Mouse (Mus musculus) forebrain, embryonic 13.5 days (tissue): ENCODE measurements around the gene Nudt9. TPM values are rescaled to one million over a fixed set of nuclear protein-coding genes. Genes with fewer than 3 reads are reported as not detected.

ENCODE experiments used
- ATAC-seq: fragments of 200-750 bp; cut with Nextera tagmentation; 2 replicates; pipeline ENCODE4 v1.8.0; 2017
- H3K27ac ChIP-seq: fragments of 300-500 bp; sonication (generic); 2 replicates; pipeline ENCODE4 v1.5.1; 2015; ENCODE audit warnings: inconsistent platforms, mild to moderate bottlenecking, moderate library complexity
- H3K27me3 ChIP-seq: fragments of 300-500 bp; sonication (generic); 2 replicates; pipeline ENCODE4 v1.6.1; 2015; ENCODE audit warnings: mild to moderate bottlenecking, inconsistent platforms
- H3K36me3 ChIP-seq: fragments of 300-500 bp; sonication (generic); 2 replicates; pipeline ENCODE4 v1.6.1; 2015; ENCODE audit warnings: mild to moderate bottlenecking, inconsistent platforms; ENCODE audit not compliant: poor library complexity, severe bottlenecking
- H3K4me1 ChIP-seq: fragments of 300-500 bp; sonication (generic); 2 replicates; pipeline ENCODE4 v1.6.1; 2015; ENCODE audit warnings: inconsistent platforms
- H3K4me2 ChIP-seq: fragments of 300-500 bp; sonication (generic); 2 replicates; pipeline ENCODE4 v1.6.1; 2015; ENCODE audit warnings: inconsistent platforms, mild to moderate bottlenecking, moderate library complexity
- H3K4me3 ChIP-seq: fragments of 300-500 bp; sonication (generic); 2 replicates; pipeline ENCODE4 v1.5.1; 2015; ENCODE audit warnings: mild to moderate bottlenecking, inconsistent platforms
- H3K9ac ChIP-seq: fragments of 300-500 bp; sonication (generic); 2 replicates; pipeline ENCODE4 v1.6.1; 2015; ENCODE audit warnings: mild to moderate bottlenecking, inconsistent platforms
- H3K9me3 ChIP-seq: fragments of 300-500 bp; sonication (generic); replicated peaks from 2 replicates; pipeline ENCODE4 v1.6.1; 2016; ENCODE audit warnings: inconsistent platforms
- WGBS: fragments of 180-500 bp; shearing (Covaris S2); methylation state at CpG from one replicate; pipeline ENCODE4 v1.1.7; 2015; 5-methylcytosine and 5-hydroxymethylcytosine counted together
- polyA plus RNA-seq: library from polyadenylated mRNA; unstranded; fragments of >200 nt; fragmentation: Nextera tagmentation; extraction: Ambion mirVana; gene quantifications from 2 replicates; pipeline ENCODE4 v1.2.1, GENCODE M21; 2015

Gene Nudt9
- polyA plus RNA-seq, 1 experiment from 2014 or later: 53.3 TPM

DNA sequence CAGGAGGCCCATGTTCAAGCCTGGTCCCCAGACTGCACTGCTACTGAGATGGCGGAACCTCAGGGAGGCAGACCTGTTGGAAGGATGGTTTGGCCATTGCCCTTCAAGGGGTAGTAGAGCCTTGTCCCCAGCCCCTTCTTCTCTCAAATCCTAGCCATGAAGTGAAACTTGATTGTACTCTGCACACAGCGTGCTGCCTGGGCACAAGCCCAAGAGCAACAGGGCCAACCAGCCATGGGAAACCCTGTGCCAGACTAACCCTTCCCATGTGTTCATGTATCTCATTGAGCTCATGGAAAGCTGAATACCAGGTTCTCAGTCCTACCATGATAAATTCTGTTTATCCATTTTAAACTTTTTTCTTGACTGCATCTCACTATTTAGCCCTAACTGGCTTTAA is 3.2 kb upstream of the Nudt9 start:
- Histone ChIP-seq H3K4me3 (no peak overlapping the region), H3K9me3 (no peaks in the 10 kb centered on the region), H3K4me2 (no peak overlapping the region), H3K27me3 (no peaks in the 10 kb centered on the region), H3K27ac (no peak overlapping the region), H3K36me3 (no peaks in the 10 kb centered on the region), H3K9ac (no peak overlapping the region), H3K4me1 (peaks cover 13% of the 10 kb centered on the region)
- WGBS: 87% methylated on average over 2 of the region's 2 CpGs
- ATAC-seq: no peak

DNA sequence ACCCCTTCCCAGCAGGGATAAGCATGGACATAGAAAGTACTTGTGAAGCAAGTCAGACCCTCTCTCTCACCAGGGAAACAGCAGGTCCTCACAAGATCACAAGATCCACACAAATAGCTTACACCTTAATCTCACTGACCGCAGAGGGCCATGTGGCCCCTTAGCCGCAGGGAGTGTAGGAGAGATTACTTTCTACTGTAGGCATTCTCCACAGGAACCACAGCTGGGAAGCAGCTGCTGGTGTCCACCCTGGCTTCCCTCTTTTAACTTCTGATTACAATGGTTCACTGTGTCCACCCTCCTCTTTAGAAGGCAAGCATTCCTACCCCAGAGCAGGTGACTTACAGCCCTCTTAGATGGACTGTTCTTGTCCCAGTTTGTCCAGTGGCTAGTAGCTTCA is 2.4 kb upstream of the Nudt9 start:
- WGBS: 68% methylated on average over 2 of the region's 2 CpGs
- Histone ChIP-seq H3K9me3 (no peaks in the 10 kb centered on the region), H3K9ac (no peak overlapping the region), H3K36me3 (no peaks in the 10 kb centered on the region), H3K4me2 (no peak overlapping the region), H3K27me3 (no peaks in the 10 kb centered on the region), H3K4me1 (peaks cover 17% of the 10 kb centered on the region), H3K27ac (no peak overlapping the region), H3K4me3 (no peak overlapping the region)
- no peak for ATAC-seq

DNA sequence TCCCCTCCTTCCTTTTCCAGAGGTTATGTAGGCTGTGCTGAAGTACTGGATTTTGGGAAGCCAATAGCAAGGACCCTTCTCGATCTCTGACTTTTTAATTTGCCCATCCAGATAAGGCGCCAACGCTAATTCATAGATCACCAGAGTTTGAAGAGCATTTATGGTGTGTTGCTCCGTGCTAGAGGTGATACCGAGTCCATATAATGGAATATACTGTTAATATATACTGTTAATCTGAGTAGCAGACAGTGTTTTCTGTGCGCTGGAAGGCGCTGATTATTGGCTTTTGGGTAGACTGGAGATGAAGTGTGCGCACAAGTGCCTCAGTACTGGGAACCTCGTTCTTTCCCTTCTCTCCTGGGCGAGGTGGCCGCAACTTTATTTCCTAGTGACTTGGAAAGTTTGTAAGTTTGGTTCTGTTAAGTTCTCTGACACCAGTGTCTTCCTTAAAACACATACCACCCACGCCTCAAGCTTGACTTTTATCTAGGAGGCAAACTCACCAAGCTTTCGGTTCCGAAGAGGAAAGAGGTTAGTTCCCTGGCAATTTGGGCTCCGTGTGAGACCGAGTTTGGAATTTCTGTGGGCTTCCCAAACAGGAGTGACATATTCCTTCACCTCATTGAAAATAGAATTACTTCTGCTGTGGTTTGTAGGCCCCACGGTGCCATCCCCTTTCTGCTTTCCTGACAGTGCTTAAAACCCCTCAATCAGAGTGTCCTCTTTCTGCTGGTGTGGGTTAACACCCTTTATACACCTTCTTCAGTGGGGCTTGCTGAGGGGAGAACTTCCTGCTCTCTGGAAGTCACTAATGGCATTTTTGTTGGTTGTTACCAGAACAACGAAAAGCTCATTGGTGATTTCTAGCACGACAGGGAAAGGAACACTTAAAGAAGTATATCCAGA is 1.3 kb downstream of the Nudt9 start:
- Histone ChIP-seq H3K9ac (peak overlapping the region; percentile 81), H3K27me3 (no peaks in the 10 kb centered on the region), H3K4me2 (peak overlapping the region; percentile 57), H3K9me3 (no peaks in the 10 kb centered on the region), H3K27ac (peak overlapping the region; percentile 48; the same call in 1 of the 2 replicates), H3K4me1 (peaks cover 17% of the 10 kb centered on the region), H3K4me3 (peak overlapping the region; percentile 70), H3K36me3 (peaks cover 20% of the 10 kb centered on the region)
- no peak; the same call in 1 of the 2 replicates for ATAC-seq
- 12% methylated on average over 19 of the region's 19 CpGs for WGBS

DNA sequence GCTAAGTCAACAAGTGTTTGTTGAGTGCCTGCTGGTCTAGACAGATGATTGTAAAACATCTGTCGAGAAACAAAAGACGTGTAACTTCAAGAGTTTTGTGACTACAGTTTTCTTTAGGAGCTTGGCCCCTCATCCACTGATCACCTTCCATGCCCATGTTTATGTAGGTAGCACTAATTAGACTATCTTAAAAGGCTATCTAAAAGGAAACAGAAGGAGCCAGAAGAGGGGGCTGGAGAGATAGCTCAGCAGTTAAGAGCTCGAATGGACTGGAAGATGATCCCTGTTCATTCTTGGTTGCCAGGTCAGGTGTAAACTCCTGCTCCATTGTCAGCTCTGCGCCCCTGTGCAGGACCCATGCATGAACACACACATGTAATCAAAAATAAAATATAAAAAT is 2.0 kb downstream of the Nudt9 start:
- no peaks in the 10 kb centered on the region for H3K9me3 ChIP-seq
- peaks cover 17% of the 10 kb centered on the region for H3K4me1 ChIP-seq
- peak overlapping the region; percentile 57 for H3K4me2 ChIP-seq
- no peak for ATAC-seq
- no peak overlapping the region for H3K9ac ChIP-seq
- H3K27ac ChIP-seq: no peak overlapping the region
- H3K27me3 ChIP-seq: no peaks in the 10 kb centered on the region
- peaks cover 23% of the 10 kb centered on the region for H3K36me3 ChIP-seq
- 54% methylated on average over 4 of the region's 4 CpGs for WGBS
- peak overlapping the region; percentile 70 for H3K4me3 ChIP-seq

DNA sequence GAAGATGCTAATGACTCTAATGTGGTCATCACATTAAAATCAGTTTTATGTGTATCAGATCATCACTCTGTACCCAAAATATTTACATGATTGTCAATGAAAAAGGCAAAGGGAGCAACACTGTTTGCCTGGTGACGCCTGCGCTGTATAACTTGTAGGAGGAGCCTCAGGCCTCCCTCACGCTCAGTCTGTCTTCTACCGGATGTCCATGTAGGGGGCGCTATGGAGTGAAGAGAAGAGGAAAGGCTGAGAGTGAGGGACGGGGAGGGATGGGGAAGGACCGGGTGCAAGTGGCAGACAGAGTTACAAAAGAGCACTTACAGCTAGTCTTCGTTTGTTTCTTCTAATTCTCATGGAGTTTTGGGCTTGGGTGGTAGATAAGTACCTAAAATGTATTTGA is 6.8 kb downstream of the Nudt9 start:
- no peak overlapping the region for H3K9ac ChIP-seq
- ATAC-seq: no peak
- peaks cover 23% of the 10 kb centered on the region for H3K36me3 ChIP-seq
- H3K9me3 ChIP-seq: no peaks in the 10 kb centered on the region
- WGBS: 59% methylated on average over 8 of the region's 8 CpGs
- H3K27ac ChIP-seq: no peak overlapping the region
- no peaks in the 10 kb centered on the region for H3K27me3 ChIP-seq
- H3K4me3 ChIP-seq: no peak overlapping the region
- H3K4me2 ChIP-seq: no peak overlapping the region
- H3K4me1 ChIP-seq: peaks cover 3% of the 10 kb centered on the region

DNA sequence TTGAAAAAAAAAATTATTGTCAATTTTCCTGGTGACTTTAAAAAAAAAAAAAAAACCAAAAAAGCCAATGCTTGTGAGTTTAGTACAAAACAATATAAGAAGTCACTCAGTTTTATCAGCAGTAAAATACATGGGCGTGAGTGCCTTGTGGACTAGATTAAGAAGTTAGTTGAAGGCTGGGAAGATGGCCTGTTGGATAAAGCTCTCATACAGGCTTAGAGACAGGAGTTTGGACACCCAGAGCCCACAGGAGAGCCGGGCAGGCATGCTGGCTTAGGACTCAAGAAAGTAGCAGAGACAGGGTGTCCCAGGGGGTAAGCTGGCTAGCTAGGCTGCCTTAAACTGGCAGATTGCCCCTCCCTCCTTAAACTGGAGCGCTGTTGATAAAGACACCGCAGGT is 8.8 kb downstream of the Nudt9 start:
- H3K9me3 ChIP-seq: no peaks in the 10 kb centered on the region
- H3K4me3 ChIP-seq: no peak overlapping the region
- WGBS: 92% methylated on average over 4 of the region's 4 CpGs

DNA sequence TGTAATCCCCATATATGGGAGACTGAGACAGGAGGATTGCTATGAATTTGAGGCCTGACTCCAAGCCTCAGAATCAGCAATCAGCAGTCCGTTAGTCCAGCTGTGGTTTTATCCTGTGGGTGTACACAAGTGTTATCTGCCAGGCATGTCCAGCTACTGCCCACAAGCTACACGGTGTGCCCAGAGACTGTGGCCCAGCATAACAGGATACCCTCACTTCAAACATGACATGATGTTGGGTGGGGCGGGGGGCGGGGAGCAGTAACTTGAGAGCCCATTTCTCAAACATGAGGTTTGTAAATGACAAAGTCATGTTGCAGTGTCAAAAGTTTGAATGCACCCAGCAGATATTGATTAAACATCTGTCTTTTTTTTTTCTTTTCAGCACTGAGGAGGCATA is 9.7 kb downstream of the Nudt9 start:
- H3K27me3 ChIP-seq: no peaks in the 10 kb centered on the region
- H3K4me2 ChIP-seq: no peak overlapping the region
- no peaks in the 10 kb centered on the region for H3K9me3 ChIP-seq
- H3K4me1 ChIP-seq: no peaks in the 10 kb centered on the region
- no peak for ATAC-seq
- WGBS: 96% methylated on average over 4 of the region's 4 CpGs
- peaks cover 35% of the 10 kb centered on the region for H3K36me3 ChIP-seq
- no peak overlapping the region for H3K4me3 ChIP-seq
- H3K9ac ChIP-seq: no peak overlapping the region
- no peak overlapping the region for H3K27ac ChIP-seq

More for the DNA sequence above, 8.8 kb downstream of the Nudt9 start:
- no peak for ATAC-seq
- Histone ChIP-seq H3K4me1 (no peaks in the 10 kb centered on the region), H3K27me3 (no peaks in the 10 kb centered on the region), H3K27ac (no peak overlapping the region), H3K4me2 (no peak overlapping the region), H3K36me3 (peaks cover 30% of the 10 kb centered on the region), H3K9ac (no peak overlapping the region)

DNA sequence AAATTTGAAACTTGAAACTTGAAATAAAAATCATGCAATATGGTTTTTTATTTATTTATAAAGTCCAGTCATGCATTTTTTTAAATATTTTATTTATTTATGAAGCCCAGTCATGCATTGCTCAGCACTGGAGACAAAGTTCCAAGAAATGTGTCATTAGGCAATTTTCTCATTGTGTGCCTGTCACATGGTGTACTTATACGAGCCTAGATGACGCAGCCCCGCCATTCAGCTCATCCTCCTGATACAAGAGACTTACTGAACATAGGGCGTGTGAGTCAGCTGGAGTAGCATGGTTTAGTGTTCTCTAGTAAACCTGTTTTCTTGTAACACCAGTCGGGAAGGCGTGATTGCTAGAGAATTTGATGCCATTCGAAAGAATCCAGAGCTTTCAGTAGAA is 10.2 kb downstream of the Nudt9 start:
- Histone ChIP-seq H3K4me3 (no peak overlapping the region), H3K4me1 (no peaks in the 10 kb centered on the region), H3K27me3 (no peaks in the 10 kb centered on the region), H3K9me3 (no peaks in the 10 kb centered on the region), H3K27ac (no peak overlapping the region), H3K36me3 (peaks cover 35% of the 10 kb centered on the region), H3K9ac (no peak overlapping the region), H3K4me2 (no peak overlapping the region)
- ATAC-seq: no peak
- WGBS: 83% methylated on average over 7 of the region's 7 CpGs

DNA sequence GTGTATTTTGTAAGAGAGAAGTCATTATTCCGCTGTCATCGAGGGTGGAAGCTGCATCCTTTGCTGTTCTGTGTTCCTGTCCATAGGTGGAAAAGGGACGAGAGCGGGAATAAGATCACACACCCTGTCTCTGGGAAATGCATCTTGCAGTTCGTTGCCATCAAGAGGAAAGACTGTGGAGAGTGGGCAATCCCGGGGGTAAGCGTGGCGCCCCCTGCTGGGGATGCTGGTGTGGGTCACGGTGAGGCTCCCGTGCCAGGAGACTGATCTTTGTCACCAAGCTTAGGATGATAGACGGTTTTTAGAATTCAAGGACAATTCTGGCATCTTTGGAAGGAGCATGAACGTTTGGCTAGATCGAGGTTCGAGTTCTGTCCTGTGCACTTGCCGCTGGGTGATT is 11.9 kb downstream of the Nudt9 start:
- no peak overlapping the region for H3K9ac ChIP-seq
- H3K27me3 ChIP-seq: no peaks in the 10 kb centered on the region
- H3K36me3 ChIP-seq: peaks cover 37% of the 10 kb centered on the region
- no peak overlapping the region for H3K4me3 ChIP-seq
- WGBS: 63% methylated on average over 15 of the region's 15 CpGs
- no peak for ATAC-seq
- no peak overlapping the region for H3K27ac ChIP-seq
- no peak overlapping the region for H3K4me2 ChIP-seq
- no peaks in the 10 kb centered on the region for H3K9me3 ChIP-seq
- H3K4me1 ChIP-seq: no peaks in the 10 kb centered on the region

DNA sequence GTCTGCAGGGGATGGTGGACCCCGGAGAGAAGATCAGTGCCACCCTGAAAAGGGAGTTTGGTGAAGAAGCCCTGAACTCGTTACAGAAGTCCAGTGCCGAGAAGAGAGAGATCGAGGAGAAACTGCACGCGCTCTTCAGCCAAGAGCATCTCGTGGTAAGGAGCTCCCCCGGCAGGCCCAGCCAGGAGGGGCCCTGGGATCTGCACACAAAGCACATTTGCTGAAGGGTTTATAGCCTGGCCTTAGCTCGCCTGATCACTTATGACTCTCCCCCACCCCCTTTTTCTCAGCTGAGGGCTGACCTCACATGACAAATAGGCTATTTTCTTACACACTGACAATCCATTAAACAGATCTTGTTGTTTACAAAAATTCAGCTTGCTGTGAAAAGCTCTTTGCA is 13.5 kb downstream of the Nudt9 start:
- 76% methylated on average over 9 of the region's 9 CpGs for WGBS
- Histone ChIP-seq H3K4me3 (no peak overlapping the region), H3K36me3 (peaks cover 45% of the 10 kb centered on the region), H3K9me3 (no peaks in the 10 kb centered on the region), H3K4me2 (no peak overlapping the region), H3K4me1 (no peaks in the 10 kb centered on the region), H3K27me3 (no peaks in the 10 kb centered on the region), H3K27ac (no peak overlapping the region), H3K9ac (no peak overlapping the region)
- no peak for ATAC-seq

DNA sequence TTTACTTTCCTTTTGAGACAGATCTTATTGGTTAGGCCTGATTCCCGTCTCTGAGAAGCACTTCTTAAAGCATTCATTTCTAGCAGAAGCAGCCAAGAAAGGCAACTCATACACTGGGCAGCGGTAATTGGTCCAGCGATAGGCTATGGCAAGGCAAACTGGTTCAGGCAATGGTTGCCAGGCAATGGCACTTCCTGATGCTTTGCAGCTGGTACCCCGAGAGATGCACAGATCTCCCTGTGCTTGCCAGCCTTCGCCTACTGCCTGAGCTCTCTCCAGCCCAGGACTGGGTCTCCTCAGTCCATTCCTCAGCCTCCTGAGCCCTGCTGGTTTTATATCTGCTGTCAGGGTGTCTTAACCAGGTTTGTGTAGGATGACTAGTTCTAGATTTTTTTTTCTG is 14.3 kb downstream of the Nudt9 start:
- H3K9me3 ChIP-seq: no peaks in the 10 kb centered on the region
- 89% methylated on average over 5 of the region's 5 CpGs for WGBS
- H3K27me3 ChIP-seq: no peaks in the 10 kb centered on the region
- H3K4me2 ChIP-seq: no peak overlapping the region
- H3K4me1 ChIP-seq: no peaks in the 10 kb centered on the region
- no peak overlapping the region for H3K9ac ChIP-seq
- H3K36me3 ChIP-seq: peaks cover 51% of the 10 kb centered on the region
- H3K27ac ChIP-seq: no peak overlapping the region
- ATAC-seq: no peak
- H3K4me3 ChIP-seq: no peak overlapping the region

DNA sequence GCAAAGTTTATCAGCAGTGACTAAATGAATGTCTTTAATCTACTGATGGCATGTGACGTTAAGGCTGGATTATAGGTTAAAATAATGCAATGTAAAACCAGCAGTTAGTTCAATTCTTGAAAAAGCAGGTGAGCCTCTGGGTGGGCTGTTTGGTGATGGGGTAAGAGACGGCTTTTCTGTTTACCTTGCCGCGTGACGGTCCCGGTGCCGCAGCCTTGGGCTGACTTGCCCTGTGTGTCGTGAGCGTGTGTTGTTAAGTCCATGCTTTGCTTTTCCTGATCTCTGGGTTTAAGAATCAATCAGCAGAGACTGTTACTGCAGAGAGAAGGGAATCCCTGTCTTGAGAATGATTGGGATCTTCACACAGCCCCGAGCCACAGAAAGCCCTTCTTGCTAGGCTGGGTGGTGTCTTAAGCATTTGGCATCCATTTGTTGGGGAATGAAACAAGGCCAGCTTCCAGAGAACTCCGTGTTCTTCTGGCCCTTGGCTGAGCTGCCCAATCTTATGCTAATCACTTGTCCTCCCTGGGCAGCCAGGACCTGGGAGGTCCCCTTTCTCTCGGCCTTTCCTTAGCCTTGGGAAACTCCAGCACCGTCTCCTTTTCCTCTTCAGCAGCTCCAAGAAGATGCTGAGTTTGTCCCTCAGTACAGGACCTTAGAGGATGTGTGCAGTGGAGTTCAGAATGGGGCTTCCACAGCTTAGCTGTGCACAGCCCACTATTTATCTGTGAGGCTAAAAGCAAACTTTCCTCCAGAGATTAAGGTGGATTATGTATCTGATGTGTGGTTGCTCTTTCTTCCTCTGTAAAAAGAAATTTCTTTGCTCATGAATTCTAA is 16.0 kb downstream of the Nudt9 start:
- Histone ChIP-seq H3K9ac (no peak overlapping the region), H3K4me3 (no peak overlapping the region), H3K9me3 (no peaks in the 10 kb centered on the region), H3K36me3 (peaks cover 51% of the 10 kb centered on the region), H3K27me3 (no peaks in the 10 kb centered on the region), H3K4me1 (no peaks in the 10 kb centered on the region), H3K4me2 (no peak overlapping the region), H3K27ac (no peak overlapping the region)
- 81% methylated on average over 13 of the region's 13 CpGs for WGBS
- ATAC-seq: no peak
